Mouse (Mus musculus) testis, adult 2 months (tissue): Measurements from ENCODE around the gene Prickle1. TPM values are rescaled to one million over a fixed set of nuclear protein-coding genes. Genes with fewer than 3 reads are reported as not detected.

ENCODE experiments used
- H3K27ac ChIP-seq: fragments of 200-500 bp; 2 replicates; pipeline ENCODE4 v1.5.1; 2012; ENCODE audit warnings: low read depth, low read length; ENCODE audit not compliant: control insufficient read depth, insufficient read depth
- H3K27me3 ChIP-seq: fragments of 200-500 bp; 2 replicates; pipeline ENCODE4 v1.6.1; 2012; ENCODE audit warnings: mild to moderate bottlenecking, low read length, moderate library complexity; ENCODE audit not compliant: control insufficient read depth, insufficient read depth
- H3K36me3 ChIP-seq: fragments of 200-500 bp; 2 replicates; pipeline ENCODE4 v1.6.1; 2012; ENCODE audit warnings: mild to moderate bottlenecking, low read length; ENCODE audit not compliant: control insufficient read depth, insufficient read depth
- H3K4me1 ChIP-seq: fragments of 200-500 bp; 2 replicates; pipeline ENCODE4 v1.6.1; 2012; ENCODE audit warnings: low read length; ENCODE audit not compliant: control insufficient read depth, insufficient read depth
- H3K4me3 ChIP-seq: fragments of 200-500 bp; 2 replicates; pipeline ENCODE4 v1.5.1; 2012; ENCODE audit warnings: low read depth, mild to moderate bottlenecking, low read length, moderate library complexity, mixed read lengths; ENCODE audit not compliant: control insufficient read depth
- CTCF ChIP-seq: fragments of 200-500 bp; IDR thresholded peaks from 2 replicates; pipeline ENCODE4 v1.5.1; 2012; ENCODE audit warnings: low read depth, mild to moderate bottlenecking, inconsistent platforms, low read length, moderate library complexity; ENCODE audit not compliant: control insufficient read depth, insufficient read depth, insufficient replicate concordance
- POLR2A ChIP-seq: fragments of 200-500 bp; IDR thresholded peaks from 2 replicates; pipeline ENCODE4 v1.6.1; 2012; ENCODE audit warnings: low read depth, mild to moderate bottlenecking, inconsistent platforms, low read length, moderate library complexity; ENCODE audit not compliant: control insufficient read depth
- polyA plus RNA-seq: library from polyadenylated mRNA; depleted of rRNA; stranded (reverse); fragments of >200 nt; gene quantifications from 2 replicates; pipeline ENCODE4 v1.2.3, GENCODE M21; 2012

Prickle1 gene
- polyA plus RNA-seq, 1 experiment = 3.9 TPM

DNA sequence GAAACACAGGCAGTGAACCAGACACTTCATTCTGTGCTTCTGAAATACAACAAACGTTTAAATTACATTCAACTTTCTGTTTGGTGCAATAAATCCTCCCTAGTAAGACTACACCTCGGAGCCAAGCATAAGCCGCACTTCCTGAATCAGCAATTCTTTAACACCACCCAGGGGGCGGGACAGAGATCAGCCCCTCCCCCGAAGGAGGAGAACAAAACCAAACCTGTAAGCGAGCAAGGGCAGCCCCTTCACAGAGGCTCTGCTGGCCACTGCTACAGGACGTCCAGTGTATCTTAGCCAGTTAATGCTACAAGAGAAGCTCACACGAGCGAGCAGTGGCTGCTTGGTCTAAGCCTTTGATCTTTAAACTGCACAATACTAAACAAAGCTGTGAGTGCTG lies 43.5 kb downstream of the Prickle1 start:
- TF ChIP-seq POLR2A (no peak), CTCF (no peak)
- Histone ChIP-seq H3K4me3 (no peak overlapping the region), H3K27me3 (no peaks in the 10 kb centered on the region), H3K27ac (peak overlapping the region; percentile 69), H3K36me3 (no peaks in the 10 kb centered on the region), H3K4me1 (no peaks in the 10 kb centered on the region; the same call in 1 of the 2 replicates)

DNA sequence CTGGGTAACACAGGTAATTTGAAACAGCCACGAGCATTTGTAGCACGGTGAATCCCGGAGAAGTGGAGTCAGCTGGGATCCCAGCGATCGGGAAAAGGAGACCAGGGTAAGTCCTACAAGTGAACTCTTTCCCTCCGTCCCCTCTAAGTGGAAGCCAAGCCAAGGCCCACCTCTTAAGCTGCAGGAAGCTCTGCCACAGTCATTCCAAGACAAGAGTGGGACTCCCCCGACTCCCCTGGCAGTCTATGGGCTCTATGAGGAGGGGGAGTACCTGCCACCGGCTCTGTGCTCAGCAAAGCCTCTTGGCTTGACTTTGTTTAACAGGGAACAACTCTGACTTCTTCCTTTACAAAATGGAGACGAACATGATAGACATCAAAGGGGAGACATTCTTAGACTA lies 47.4 kb downstream of the Prickle1 start:
- no peaks in the 10 kb centered on the region; the same call in 1 of the 2 replicates for H3K4me1 ChIP-seq
- TF ChIP-seq CTCF (no peak), POLR2A (no peak)
- no peaks in the 10 kb centered on the region for H3K27me3 ChIP-seq
- no peak overlapping the region; the same call in 1 of the 2 replicates for H3K27ac ChIP-seq
- H3K36me3 ChIP-seq = no peaks in the 10 kb centered on the region
- H3K4me3 ChIP-seq = no peak overlapping the region

- H3K4me1 ChIP-seq = no peaks in the 10 kb centered on the region
- no peak for TF ChIP-seq CTCF
- no peak for TF ChIP-seq POLR2A
- H3K27ac ChIP-seq = no peak overlapping the region
- no peaks in the 10 kb centered on the region for H3K36me3 ChIP-seq
- no peak overlapping the region for H3K4me3 ChIP-seq
- H3K27me3 ChIP-seq = no peaks in the 10 kb centered on the region
Measured at GRCm38 (mm10) chr15:93539415-93539814, 56.3 kb downstream of the Prickle1 start.

DNA sequence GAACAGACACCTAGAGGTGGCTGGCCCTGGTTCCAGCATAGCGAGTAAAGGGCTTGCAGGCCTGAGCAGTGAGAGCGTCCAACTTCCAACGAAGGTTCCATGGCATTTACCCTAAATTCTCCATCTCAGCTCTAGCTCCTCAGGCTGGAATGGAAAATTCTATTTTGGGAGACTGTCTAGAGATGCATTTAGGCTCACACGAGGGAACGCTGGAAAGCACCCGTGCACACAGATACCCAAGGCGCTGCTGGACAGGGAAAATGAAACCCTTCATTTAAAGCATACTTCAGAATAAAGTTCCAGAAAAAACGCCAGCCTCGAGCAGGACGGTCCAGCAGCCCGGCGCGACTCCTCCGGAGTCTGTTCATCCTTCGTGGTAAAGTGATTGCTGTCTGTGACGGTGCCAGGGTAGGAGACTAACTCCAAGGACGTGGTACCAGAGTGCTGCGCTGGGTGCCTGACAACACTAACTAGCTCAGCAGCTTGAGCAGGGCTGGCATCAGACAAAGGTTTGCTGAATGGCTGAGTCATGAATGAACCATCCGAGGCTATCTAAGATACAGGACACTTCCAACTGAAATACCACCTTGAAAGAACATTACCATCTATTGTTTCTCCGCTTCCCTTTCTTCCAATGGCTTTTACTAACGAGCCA lies 57.0 kb downstream of the Prickle1 start:
- Histone ChIP-seq H3K27ac (no peak overlapping the region), H3K27me3 (no peaks in the 10 kb centered on the region), H3K36me3 (no peaks in the 10 kb centered on the region), H3K4me1 (no peaks in the 10 kb centered on the region), H3K4me3 (no peak overlapping the region)
- TF ChIP-seq POLR2A = no peak
- no peak for TF ChIP-seq CTCF

DNA sequence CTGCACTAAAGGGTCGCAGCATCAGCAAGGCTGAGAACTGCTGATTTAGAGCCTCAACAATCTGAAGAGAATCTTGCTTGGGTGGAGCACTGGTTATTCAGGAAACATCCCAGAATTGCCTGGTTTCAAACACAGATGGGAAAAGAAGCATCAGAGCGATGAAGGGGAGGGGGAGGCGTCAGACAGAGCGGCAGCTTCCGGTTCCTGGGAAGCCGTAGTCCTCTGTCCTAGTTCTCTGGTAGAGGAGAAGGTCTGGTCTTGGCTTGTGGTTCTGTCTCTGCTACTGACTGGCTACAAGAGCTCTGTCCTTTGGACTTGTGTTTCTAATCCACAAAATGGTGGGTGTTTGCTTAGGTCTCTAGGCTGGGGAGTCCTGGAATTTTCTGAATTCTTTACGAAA lies 57.9 kb downstream of the Prickle1 start:
- H3K27me3 ChIP-seq = no peaks in the 10 kb centered on the region
- H3K4me1 ChIP-seq = no peaks in the 10 kb centered on the region
- no peak overlapping the region for H3K27ac ChIP-seq
- no peak for TF ChIP-seq POLR2A
- TF ChIP-seq CTCF = no peak
- H3K4me3 ChIP-seq = no peak overlapping the region
- no peaks in the 10 kb centered on the region for H3K36me3 ChIP-seq

DNA sequence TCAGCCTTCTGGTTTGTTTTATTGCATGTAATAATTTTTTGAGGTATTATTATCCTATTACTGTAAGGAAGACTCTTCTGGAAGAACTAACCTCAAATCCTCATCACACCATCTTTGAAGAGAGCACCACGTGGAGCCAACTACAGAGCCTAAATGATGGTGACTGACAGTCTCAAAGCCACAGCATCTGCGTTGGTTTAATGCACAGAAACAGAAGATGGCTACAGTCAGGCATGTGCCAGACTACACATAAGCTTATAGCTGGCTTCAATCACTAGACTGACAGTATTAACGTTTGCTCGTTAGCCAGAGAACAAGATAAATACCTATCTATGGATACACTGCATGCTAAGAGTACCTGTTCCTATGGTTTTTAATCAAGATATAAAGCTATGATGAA lies 59.5 kb downstream of the Prickle1 start:
- no peaks in the 10 kb centered on the region for H3K27me3 ChIP-seq
- H3K27ac ChIP-seq = no peak overlapping the region
- H3K36me3 ChIP-seq = no peaks in the 10 kb centered on the region
- no peak overlapping the region for H3K4me3 ChIP-seq
- no peaks in the 10 kb centered on the region for H3K4me1 ChIP-seq
- TF ChIP-seq POLR2A (no peak), CTCF (no peak)

GRCm38 (mm10) chr15:93530703-93531032 lies 65.0 kb downstream of the Prickle1 start:
- H3K36me3 ChIP-seq = no peaks in the 10 kb centered on the region
- no peaks in the 10 kb centered on the region for H3K27me3 ChIP-seq
- H3K4me3 ChIP-seq = no peak overlapping the region
- no peak for TF ChIP-seq POLR2A
- no peak for TF ChIP-seq CTCF
- H3K4me1 ChIP-seq = no peaks in the 10 kb centered on the region
- no peak overlapping the region for H3K27ac ChIP-seq

GRCm38 (mm10) chr15:93529831-93530702 lies 65.6 kb downstream of the Prickle1 start:
- Histone ChIP-seq H3K4me3 (no peak overlapping the region), H3K27me3 (no peaks in the 10 kb centered on the region), H3K4me1 (no peaks in the 10 kb centered on the region), H3K27ac (no peak overlapping the region), H3K36me3 (no peaks in the 10 kb centered on the region)
- TF ChIP-seq CTCF = no peak
- no peak for TF ChIP-seq POLR2A
